Mouse (Mus musculus) liver, embryonic 13.5 days (tissue): Measurements from ENCODE around the gene Myt1l. TPM values are rescaled to one million over a fixed set of nuclear protein-coding genes. Genes with fewer than 3 reads are reported as not detected.

Experiments used
- ATAC-seq: fragments of 200-750 bp; cut with Nextera tagmentation; 2 replicates; pipeline ENCODE4 v1.8.0; 2017; ENCODE audit warnings: low read depth, mild to moderate bottlenecking, moderate number of reproducible peaks, moderate library complexity
- DNase-seq: peaks from one replicate; pipeline ENCODE4 v3.0.0; 2022
- H3K27ac ChIP-seq: fragments of 300-500 bp; sonication (generic); 2 replicates; pipeline ENCODE4 v1.5.1; 2015; ENCODE audit warnings: moderate library complexity, mild to moderate bottlenecking, inconsistent platforms
- H3K27me3 ChIP-seq: fragments of 300-500 bp; sonication (generic); 2 replicates; pipeline ENCODE4 v1.6.1; 2015; ENCODE audit warnings: mild to moderate bottlenecking, inconsistent platforms
- H3K36me3 ChIP-seq: fragments of 300-500 bp; sonication (generic); 2 replicates; pipeline ENCODE4 v1.6.1; 2015; ENCODE audit warnings: mild to moderate bottlenecking, inconsistent platforms
- H3K4me1 ChIP-seq: fragments of 300-500 bp; sonication (generic); replicated peaks from 2 replicates; pipeline ENCODE4 v1.6.1; 2015; ENCODE audit warnings: inconsistent platforms
- H3K4me2 ChIP-seq: fragments of 300-500 bp; sonication (generic); 2 replicates; pipeline ENCODE4 v1.6.1; 2015; ENCODE audit warnings: inconsistent platforms, mild to moderate bottlenecking, moderate library complexity
- H3K4me3 ChIP-seq: fragments of 300-500 bp; sonication (generic); replicated peaks from 2 replicates; pipeline ENCODE4 v1.5.1; 2015; ENCODE audit warnings: mild to moderate bottlenecking, inconsistent platforms
- H3K9ac ChIP-seq: fragments of 300-500 bp; sonication (generic); 2 replicates; pipeline ENCODE4 v1.6.1; 2015; ENCODE audit warnings: mild to moderate bottlenecking, inconsistent platforms
- H3K9me3 ChIP-seq: fragments of 300-500 bp; sonication (generic); replicated peaks from 2 replicates; pipeline ENCODE4 v1.6.1; 2016; ENCODE audit warnings: inconsistent platforms
- WGBS: fragments of 180-500 bp; shearing (Covaris S2); methylation state at CpG from one replicate; pipeline ENCODE4 v1.1.7; 2015; ENCODE audit not compliant: insufficient replicate concordance; 5-methylcytosine and 5-hydroxymethylcytosine counted together
- polyA plus RNA-seq: library from polyadenylated mRNA; unstranded; fragments of >200 nt; fragmentation: Nextera tagmentation; extraction: Ambion mirVana; gene quantifications from 2 replicates; pipeline ENCODE4 v1.2.1, GENCODE M21; 2015

Myt1l gene
- polyA plus RNA-seq, 1 experiment from 2014 or later: 0.55 TPM

- WGBS: 33% methylated on average over 1 of the region's 1 CpGs
- ATAC-seq: no peak
- H3K4me1 ChIP-seq: no peaks in the 10 kb centered on the region
These were observed 402.4 kb downstream of the Myt1l start for GRCm38 (mm10) chr12:29930591-29930990.

GRCm38 (mm10) chr12:29932951-29933350 is 404.8 kb downstream of the Myt1l start:
- H3K4me2 ChIP-seq: no peak overlapping the region
- H3K4me1 ChIP-seq: no peaks in the 10 kb centered on the region
- peaks cover 19% of the 10 kb centered on the region for H3K27me3 ChIP-seq
- no peaks in the 10 kb centered on the region for H3K9me3 ChIP-seq
- ATAC-seq (no peak), DNase-seq (no peak)
- H3K4me3 ChIP-seq: no peak overlapping the region
- WGBS: 81% methylated on average over 1 of the region's 1 CpGs
- no peak overlapping the region for H3K27ac ChIP-seq
- no peak overlapping the region for H3K9ac ChIP-seq
- no peaks in the 10 kb centered on the region for H3K36me3 ChIP-seq

More at GRCm38 (mm10) chr12:29930591-29930990, 402.4 kb downstream of the Myt1l start:
- H3K9ac ChIP-seq: no peak overlapping the region
- no peak for DNase-seq
- no peaks in the 10 kb centered on the region for H3K27me3 ChIP-seq
- no peak overlapping the region for H3K27ac ChIP-seq
- H3K36me3 ChIP-seq: no peaks in the 10 kb centered on the region
- H3K4me3 ChIP-seq: no peak overlapping the region
- H3K9me3 ChIP-seq: no peaks in the 10 kb centered on the region
- no peak overlapping the region for H3K4me2 ChIP-seq

DNA sequence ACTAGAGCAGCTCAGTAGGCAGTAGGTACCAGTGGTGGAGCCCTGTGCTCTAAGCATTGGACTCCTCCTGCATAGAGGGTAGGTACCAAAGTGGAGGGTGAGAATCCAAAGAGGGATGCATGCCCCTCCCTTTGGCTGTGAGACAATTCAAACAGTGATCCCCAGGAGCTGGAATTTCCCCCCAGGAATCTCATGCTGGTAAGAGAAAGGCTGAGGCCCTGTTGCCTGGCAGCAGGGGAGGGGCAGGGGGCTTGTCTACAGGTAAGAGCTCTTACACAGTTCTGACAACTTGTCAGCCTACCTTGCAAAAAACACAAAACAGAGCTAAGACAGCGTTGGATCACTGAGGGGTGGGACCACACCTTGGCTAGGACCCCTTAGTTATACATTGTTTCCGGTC is 405.3 kb downstream of the Myt1l start:
- no peak overlapping the region for H3K9ac ChIP-seq
- WGBS: 76% methylated on average over 2 of the region's 2 CpGs
- peaks cover 24% of the 10 kb centered on the region for H3K27me3 ChIP-seq
- H3K9me3 ChIP-seq: no peaks in the 10 kb centered on the region
- H3K4me1 ChIP-seq: no peaks in the 10 kb centered on the region
- H3K4me2 ChIP-seq: no peak overlapping the region
- no peak for ATAC-seq
- no peak overlapping the region for H3K4me3 ChIP-seq
- no peaks in the 10 kb centered on the region for H3K36me3 ChIP-seq
- no peak overlapping the region for H3K27ac ChIP-seq
- no peak for DNase-seq

GRCm38 (mm10) chr12:29934120-29934581 is 406.0 kb downstream of the Myt1l start:
- WGBS: 43% methylated on average over 8 of the region's 8 CpGs
- no peaks in the 10 kb centered on the region for H3K36me3 ChIP-seq
- no peaks in the 10 kb centered on the region for H3K4me1 ChIP-seq
- H3K27me3 ChIP-seq: peaks cover 31% of the 10 kb centered on the region
- no peaks in the 10 kb centered on the region for H3K9me3 ChIP-seq
- no peak for ATAC-seq
- DNase-seq: no peak
- H3K9ac ChIP-seq: no peak overlapping the region
- no peak overlapping the region for H3K4me2 ChIP-seq
- no peak overlapping the region for H3K4me3 ChIP-seq
- no peak overlapping the region for H3K27ac ChIP-seq

- Histone ChIP-seq H3K27me3 (peaks cover 35% of the 10 kb centered on the region), H3K27ac (no peak within 1 kb of the TSS), H3K36me3 (no peaks in the 10 kb centered on the region), H3K9me3 (no peaks in the 10 kb centered on the region), H3K4me2 (peak within 1 kb of the TSS; percentile 45), H3K4me1 (no peaks in the 10 kb centered on the region), H3K4me3 (peak within 1 kb of the TSS; percentile 48), H3K9ac (peak within 1 kb of the TSS; percentile 41; the same call in 1 of the 2 replicates)
- 31% methylated on average over 8 of the region's 8 CpGs for WGBS
- ATAC-seq (no peak), DNase-seq (no peak)
These were observed 409.1 kb downstream of the Myt1l start, which contains the start of gene Pxdn for GRCm38 (mm10) chr12:29937308-29937707. Gene Pxdn, plus strand, starts transcription at chr12:29937608.

GRCm38 (mm10) chr12:29937851-29938375 is 409.7 kb downstream of the Myt1l start:
- no peaks in the 10 kb centered on the region for H3K4me1 ChIP-seq
- H3K9me3 ChIP-seq: no peaks in the 10 kb centered on the region
- DNase-seq (no peak), ATAC-seq (no peak)
- H3K27ac ChIP-seq: no peak overlapping the region
- peak overlapping the region; percentile 41; the same call in 1 of the 2 replicates for H3K9ac ChIP-seq
- H3K4me2 ChIP-seq: peak overlapping the region; percentile 45
- no peaks in the 10 kb centered on the region for H3K36me3 ChIP-seq
- H3K4me3 ChIP-seq: peak overlapping the region; percentile 48
- H3K27me3 ChIP-seq: peaks cover 35% of the 10 kb centered on the region
- WGBS: under 1% methylated on average over 47 of the region's 49 CpGs

- H3K9ac ChIP-seq: peak overlapping the region; percentile 41; the same call in 1 of the 2 replicates
- no peaks in the 10 kb centered on the region for H3K4me1 ChIP-seq
- H3K27me3 ChIP-seq: peaks cover 35% of the 10 kb centered on the region
- peak overlapping the region; percentile 48 for H3K4me3 ChIP-seq
- no peak overlapping the region for H3K27ac ChIP-seq
- peak overlapping the region; percentile 45 for H3K4me2 ChIP-seq
- no peaks in the 10 kb centered on the region for H3K9me3 ChIP-seq
- H3K36me3 ChIP-seq: no peaks in the 10 kb centered on the region
- DNase-seq (no peak), ATAC-seq (no peak)
- 1% methylated on average over 40 of the region's 40 CpGs for WGBS
These were observed 410.3 kb downstream of the Myt1l start for GRCm38 (mm10) chr12:29938376-29939041.

- Histone ChIP-seq H3K9ac (no peak overlapping the region), H3K4me1 (no peaks in the 10 kb centered on the region), H3K36me3 (no peaks in the 10 kb centered on the region), H3K9me3 (no peaks in the 10 kb centered on the region), H3K4me3 (peak overlapping the region; percentile 48), H3K27me3 (peaks cover 35% of the 10 kb centered on the region), H3K27ac (no peak overlapping the region), H3K4me2 (peak overlapping the region; percentile 45)
- no peak for DNase-seq
- ATAC-seq: no peak
- 20% methylated on average over 8 of the region's 8 CpGs for whole genome bisulfite sequencing
These were observed 411.1 kb downstream of the Myt1l start for GRCm38 (mm10) chr12:29939261-29939671.

- H3K27me3 ChIP-seq: peaks cover 21% of the 10 kb centered on the region
- WGBS: 37% methylated on average over 2 of the region's 2 CpGs
- no peak overlapping the region for H3K4me2 ChIP-seq
- H3K36me3 ChIP-seq: no peaks in the 10 kb centered on the region
- H3K9me3 ChIP-seq: no peaks in the 10 kb centered on the region
- H3K4me1 ChIP-seq: no peaks in the 10 kb centered on the region
- ATAC-seq (no peak), DNase-seq (no peak)
- H3K9ac ChIP-seq: no peak overlapping the region
- H3K4me3 ChIP-seq: no peak overlapping the region
- H3K27ac ChIP-seq: no peak overlapping the region
These were observed 414.3 kb downstream of the Myt1l start for GRCm38 (mm10) chr12:29942435-29942834.

- no peak for ATAC-seq
- no peaks in the 10 kb centered on the region for H3K36me3 ChIP-seq
- no peak overlapping the region for H3K9ac ChIP-seq
- no peaks in the 10 kb centered on the region for H3K4me1 ChIP-seq
- no peak for DNase-seq
- no peaks in the 10 kb centered on the region for H3K9me3 ChIP-seq
- H3K27me3 ChIP-seq: no peaks in the 10 kb centered on the region
- no peak overlapping the region for H3K4me2 ChIP-seq
- H3K4me3 ChIP-seq: no peak overlapping the region
- WGBS: 41% methylated on average over 3 of the region's 3 CpGs
- no peak overlapping the region for H3K27ac ChIP-seq
These were observed 416.5 kb downstream of the Myt1l start for GRCm38 (mm10) chr12:29944650-29945049.

- Histone ChIP-seq H3K27ac (no peak overlapping the region), H3K9me3 (no peaks in the 10 kb centered on the region), H3K36me3 (no peaks in the 10 kb centered on the region), H3K4me2 (no peak overlapping the region), H3K4me1 (no peaks in the 10 kb centered on the region), H3K27me3 (no peaks in the 10 kb centered on the region), H3K9ac (no peak overlapping the region), H3K4me3 (no peak overlapping the region)
- no peak for DNase-seq
- ATAC-seq: no peak
- 21% methylated on average over 6 of the region's 6 CpGs for WGBS
These were observed 417.1 kb downstream of the Myt1l start for GRCm38 (mm10) chr12:29945182-29945743.
